Mouse (Mus musculus): ENCODE results near the gene Fgf9.

Fgf9 gene

DNA sequence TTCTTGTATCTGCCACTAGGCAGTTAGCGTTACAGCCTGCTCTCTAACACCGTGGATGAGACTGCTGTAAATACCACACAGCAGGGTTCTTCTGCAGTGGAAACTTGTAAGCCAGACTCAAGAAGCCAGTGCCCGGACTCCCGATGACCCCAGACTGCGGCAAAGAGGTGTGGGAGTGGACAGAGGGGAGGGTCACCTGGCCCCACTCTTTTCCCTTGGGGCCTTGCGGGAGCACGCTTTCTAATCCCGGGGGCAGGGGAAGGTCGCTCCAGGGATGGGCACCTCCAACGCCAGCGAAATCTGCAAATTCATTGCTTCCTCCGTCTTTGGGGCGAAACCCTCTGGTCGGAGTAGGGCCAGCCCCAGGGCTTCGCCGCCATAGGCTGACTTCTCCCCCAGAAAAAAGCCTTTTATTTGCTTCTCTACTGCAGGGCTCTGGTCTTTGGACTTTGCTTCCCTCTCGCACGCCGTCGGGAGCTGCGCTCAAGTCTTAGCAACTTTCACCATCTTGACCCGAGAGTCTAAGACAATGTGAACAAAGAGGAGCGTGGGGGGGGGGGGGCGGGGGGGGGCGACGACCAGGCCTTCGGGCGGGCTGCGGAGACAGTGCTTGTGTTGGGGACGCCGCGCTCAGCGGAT, at the start of gene Fgf9:
Fgf9 (plus strand) TSS at position 67 of the 639 bp plus-strand sequence.
- no peak for DNase-seq

DNA sequence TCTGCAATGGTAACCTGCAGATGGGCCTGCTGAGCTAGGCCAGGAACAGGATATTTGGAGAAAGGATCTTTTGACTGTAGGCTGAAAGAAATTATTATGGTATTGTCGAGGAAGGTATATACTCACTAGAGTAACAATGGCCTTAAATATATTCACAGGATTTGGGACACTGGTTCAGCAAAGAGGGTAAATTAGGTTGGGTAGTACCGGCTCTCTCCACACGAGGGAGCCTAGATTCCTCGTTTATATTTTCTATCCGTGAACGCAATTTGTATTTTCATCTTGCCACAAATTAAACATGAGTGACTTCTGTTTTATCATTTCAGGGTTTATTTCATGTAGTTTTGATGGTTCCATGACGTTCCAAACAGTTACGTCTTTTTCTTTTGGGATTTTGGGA, 35.8 kb upstream of the Fgf9 start:
- DNase-seq = peak; percentile 82

DNA sequence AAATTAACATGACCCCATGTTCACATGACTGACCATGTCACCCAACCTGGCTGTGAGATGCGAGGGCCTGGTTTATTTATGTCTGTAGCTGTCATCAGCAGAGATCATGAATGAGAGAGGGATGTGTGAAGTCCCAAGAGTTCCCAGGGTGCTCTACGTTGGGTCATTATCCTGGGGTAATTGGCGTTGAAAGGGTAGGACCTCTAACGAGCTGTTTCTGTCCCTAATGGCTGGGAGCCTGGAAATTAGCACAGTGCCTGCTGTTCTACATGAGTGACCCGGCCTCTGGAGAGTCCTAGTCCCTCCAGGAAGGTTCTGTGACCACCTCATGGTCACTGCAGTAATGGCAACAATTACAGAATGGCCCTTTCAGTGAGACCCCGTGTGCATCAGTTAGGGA, 34.2 kb upstream of the Fgf9 start:
- no peak for DNase-seq

DNA sequence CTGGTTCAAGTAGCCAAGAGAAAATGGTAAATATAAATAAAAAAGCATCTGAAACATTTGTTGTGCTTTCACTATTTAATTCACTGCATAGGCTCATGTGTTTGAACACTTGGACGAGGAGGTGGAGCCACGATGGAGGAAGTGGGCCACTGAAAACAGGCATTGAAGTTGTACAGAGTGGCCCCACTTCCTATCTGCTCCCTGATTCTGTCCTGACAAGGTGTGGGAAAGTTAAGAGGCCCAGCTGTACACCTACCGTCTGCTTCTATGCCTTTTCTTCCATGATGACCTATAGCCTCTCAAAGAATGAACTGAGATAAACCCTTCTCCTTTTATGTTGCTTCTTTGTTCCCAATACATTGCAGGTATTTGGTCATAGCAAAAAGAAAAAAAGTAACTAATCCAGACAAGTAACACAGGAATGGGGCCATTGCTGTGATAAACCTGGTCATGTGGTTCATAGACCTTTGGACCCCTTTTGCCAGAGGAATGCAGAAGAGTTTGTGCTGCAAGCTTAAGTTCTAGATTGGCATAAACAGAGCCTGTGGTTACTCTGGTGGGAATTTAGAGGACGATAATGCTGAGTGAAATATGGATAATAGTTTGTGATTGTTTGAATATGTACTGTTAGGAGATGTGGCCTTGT, 23.6 kb upstream of the Fgf9 start:
- DNase-seq = no peak

DNA sequence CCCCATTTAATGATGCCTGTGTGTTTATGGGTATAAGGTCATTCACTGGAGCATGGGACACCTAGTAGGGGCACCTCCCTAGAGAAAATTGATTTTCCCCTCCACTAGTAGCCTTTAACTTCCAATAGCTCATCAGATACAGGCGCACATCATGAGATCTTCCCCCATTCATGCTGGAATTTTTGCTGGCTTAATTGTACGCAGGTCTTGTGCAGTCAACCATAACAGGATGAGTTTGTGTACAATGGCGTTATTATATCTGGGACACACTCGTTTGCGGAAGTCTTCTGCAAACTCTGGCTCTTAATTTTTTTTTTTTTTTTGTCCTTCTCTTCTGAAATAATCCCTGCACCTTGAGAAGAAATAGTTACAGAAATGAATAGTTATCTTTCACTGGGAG, 19.7 kb upstream of the Fgf9 start:
- DNase-seq = no peak

DNA sequence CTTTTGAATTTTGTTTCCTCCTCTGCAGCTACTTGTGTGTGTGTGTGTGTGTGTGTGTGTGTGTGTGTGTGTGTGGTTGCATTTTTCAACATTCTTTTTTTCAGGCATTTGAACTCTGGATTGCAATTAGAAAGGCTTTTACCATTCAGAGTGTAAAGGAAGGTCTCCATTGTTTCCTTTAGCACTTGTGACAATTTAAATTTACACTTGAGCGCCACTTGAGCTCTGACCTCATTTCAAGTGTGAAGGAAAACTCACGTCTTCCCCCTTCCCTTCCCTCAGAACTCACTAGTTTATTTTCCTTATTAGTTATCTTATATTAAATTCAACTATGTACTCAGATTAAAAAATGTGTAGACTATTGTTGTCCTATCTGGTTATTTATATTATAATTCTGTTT, 2.8 kb upstream of the Fgf9 start:
- DNase-seq = no peak

DNA sequence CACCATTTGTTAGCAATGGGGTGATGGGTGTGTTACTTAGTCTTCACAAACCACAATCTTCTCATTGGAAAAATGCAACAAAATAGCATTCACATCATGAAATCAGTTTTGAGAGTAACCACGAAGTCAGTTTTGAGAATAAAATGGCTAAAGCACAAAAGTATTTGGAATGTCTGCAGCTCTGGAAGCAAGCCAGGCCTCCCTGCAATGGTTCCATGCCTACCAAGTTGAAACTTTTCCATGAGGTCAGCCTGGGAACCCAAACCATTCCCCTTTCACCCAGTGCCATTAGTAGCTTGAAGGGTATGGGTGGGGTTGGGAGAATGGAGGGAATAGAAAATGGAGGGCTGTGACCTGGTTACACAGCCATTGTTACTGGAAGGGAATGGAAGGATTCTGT, 1.7 kb upstream of the Fgf9 start:
- DNase-seq = no peak

DNA sequence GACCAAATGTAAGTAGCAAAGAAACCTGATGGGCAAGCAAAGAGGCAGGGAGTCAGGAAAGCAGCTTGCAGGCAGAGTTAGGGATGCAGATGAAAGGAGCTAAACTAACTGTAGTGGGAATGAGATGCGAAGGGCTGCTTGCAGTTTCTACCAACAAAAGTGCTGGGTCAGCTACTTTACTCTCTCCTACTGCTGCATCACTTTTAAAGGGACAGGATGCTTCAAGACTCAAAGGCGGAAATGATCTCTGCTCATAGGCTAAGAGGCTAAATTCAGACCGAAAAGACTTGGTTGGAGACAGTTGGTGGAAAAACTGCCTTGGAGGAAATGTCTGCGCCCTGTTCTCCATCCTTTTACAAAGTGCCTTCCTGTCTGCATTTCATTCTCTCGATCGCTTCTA, 420 bp upstream of the Fgf9 start:
- DNase-seq = no peak

DNA sequence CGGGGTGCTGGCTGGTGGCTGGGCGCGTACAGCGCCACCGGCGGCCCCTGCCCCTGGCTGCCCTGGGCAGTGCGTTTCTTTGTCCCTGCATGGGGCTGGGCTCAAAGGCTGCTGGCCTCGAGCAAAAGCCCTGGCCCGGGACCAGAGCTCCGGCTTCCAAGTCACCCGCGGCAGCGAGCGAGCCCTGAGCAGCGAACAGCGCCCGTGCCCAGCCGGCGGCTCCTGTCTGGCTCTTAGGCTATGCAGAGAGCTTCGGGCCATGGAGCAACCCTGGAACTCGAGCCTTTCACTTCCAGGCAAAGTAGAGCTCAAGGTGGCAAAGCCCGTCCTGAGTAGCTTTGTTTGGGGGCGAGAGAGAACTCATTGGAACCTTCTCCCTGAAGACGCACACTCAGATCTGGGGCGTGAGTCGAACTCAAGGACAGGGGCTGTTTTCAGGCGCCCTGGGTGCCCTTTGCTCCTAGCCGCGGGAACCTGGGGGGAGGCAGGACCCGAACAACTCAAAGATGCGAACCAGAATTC, 834 bp downstream of the Fgf9 start:
- peak; percentile 33 for DNase-seq

DNA sequence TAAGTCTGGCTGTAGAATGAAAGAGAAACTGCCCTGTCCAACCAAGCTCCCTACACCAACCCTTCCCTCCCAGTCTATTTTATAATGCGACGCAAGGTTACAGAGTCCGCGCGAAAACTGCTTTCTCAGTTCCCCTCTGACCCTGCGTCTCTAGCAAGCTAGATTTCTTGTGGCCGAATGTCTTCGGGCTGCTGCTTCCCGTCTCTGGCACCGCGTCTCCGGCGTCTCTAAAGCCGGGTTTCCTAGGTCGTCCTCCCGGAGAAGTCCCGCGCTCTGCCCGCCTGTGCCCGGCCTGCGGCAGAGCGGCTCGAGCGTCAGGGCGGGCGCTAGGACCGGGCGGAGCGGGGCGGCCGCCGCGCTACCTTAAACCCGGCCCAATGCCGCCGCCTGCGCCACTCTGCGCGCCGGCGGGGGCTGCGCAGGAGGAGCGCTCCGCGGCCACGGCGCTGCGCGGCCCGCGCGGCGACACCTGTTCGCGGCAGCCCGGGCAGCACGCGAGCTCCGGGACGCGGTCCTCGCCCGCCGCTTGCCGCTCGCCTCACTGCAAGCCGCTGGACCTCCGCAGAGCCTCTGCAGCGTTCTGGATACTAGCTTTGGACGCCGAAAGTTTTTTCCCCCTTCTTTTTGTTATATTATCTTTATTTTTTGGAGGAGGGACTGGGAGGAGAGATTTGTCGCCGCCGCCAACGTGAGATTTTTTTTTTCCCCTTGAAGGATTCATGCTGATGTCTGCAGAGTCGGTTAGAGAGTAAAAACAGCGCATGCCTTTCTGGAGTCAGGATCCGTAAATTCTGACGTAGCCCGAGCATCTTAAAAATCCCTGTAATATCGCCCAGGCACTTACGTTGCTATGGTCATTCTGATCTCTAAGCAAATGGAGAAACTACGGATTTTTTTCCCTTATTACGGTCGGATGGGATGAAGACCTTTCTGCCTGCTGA, 1.8 kb downstream of the Fgf9 start:
- DNase-seq = peak; percentile 59

DNA sequence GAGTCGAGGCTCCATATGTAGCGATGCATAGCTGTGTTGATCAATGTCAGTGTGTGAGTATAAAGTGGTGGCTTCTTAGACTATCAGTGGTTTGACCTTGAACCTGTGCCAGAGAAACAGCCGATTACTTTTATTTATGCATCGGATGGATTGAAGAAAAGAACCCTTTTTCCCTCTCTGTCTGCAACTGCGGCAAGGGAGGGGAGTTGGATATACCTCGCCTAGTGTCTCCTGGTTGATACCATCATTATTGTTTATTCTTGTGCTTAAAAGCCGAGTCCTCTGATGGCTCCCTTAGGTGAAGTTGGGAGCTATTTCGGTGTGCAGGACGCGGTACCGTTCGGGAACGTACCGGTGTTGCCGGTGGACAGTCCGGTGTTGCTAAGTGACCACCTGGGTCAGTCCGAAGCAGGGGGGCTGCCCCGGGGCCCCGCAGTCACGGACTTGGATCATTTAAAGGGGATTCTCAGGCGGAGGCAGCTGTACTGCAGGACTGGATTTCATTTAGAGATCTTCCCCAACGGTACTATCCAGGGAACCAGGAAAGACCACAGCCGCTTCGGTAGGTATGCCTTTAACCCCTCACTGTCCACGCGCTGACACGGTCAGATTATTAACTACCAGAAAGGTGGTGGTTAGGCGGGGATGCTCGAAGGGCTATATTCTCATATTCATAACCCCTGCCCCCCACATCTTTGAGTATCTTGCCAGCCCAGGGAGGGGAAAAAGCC, 2.6 kb downstream of the Fgf9 start:
- no peak for DNase-seq

DNA sequence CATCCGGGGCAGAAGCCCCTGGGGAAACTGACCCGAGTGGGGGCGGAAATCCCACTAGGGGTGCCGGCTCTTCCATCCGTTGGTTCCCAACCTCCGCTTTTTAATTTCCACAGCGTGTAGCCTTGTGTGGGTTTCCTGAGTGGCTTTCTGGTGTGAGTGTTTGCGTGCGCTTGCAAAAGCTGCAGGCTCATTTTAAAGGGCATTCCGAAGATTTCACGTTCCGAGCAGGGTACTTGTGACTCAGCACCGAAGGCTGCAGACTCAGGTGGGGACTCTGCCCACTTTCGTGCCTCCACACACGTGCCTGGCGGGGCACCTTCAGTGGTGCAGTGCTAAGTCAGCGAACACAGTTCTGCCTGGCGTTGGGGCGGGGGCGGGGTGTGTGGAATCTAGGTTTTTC, 3.6 kb downstream of the Fgf9 start:
- DNase-seq = no peak

DNA sequence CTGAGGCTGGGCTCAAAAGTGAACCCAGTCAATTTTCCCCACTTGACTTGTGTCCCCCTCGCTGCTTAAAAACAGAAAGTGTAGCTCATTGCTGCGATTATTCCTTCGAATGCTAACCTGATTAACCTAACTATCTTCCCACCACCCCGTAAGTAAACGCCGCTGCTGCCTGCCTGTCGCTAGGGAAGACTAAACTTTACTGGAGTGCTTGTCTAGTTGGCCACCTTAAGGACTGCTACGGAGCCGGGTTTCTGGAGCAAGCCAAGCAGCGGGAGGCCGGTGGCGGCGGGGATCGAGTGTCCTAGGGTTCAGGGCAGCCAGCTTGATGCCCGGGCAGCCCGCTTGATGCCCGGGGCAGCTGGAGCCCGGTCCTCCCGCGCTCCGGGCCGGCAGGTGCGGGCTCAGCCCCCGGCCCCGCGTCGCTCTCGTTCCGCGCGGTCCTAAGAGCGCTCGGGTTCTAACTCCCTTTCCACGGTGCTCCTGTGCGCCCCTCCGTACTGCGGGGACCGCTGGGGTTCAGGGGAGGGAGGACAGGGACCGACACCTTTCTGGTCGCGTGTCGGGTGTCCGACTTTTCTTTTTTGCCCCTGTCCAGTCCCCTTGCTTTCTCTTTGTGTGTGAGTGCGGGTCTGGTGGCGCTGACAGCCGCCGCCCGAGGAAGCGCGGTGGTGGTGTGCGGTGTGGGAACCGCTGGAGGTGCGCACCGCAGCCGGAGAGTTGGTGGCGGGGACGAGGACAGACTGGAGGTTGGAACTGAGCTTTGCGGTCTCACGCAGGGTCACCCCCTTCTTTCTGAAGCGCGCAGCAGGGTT, 4.5 kb downstream of the Fgf9 start:
- peak; percentile 40 for DNase-seq

DNA sequence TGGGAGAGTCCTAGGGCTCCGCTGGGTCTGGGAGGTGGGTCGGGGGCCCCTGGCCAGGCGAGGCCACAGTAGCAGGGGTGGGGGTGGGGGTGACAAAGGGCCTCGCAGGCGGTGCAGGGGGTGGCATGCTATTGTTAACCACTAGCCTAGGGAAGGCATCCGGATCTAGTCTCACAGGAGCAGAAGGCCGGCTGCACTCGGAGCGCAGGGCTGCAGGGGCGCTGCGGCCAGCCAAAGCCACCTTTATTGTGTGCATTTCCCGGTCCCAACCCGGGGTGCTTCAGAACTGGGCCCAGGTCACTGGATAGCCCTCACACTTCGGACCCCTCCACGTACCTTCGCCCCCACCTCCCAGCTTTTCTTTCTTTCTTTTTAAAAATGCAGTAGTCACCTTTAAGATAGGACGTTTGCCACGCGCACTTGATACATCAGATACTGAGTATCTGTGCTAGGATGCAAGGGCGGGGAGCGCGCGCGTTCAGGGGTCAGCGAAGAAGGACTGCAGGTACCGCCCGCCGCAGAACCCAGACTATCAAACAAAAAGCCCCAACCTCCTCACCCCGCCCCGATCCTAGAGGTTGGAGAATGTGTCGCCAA, 5.2 kb downstream of the Fgf9 start:
- peak; percentile 28 for DNase-seq

DNA sequence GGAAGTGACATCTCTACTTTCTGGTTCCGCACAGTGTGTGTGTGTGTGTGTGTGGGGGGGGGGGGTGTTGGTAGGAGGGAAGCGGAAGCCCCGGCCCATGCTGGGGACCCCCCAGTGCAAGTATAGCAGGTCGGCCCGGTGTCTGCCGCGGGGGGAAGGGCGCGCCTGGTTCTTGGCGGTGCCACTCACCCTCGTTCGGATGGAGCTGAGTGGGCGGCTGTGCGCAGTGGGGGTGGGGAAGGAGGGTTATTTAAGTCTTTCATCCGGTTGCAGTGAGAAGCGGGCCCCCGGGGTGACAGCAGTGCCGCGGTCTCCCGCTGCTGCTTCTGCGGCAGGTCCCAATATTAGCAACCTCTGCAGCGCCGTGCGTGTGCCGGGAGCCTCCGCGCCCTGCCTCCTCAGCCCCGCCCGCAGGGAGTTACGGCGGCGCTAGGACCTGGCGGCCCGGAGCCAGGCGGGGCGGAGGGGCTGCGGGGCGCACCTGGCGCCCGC, 5.7 kb downstream of the Fgf9 start:
- DNase-seq = peak; percentile 70

DNA sequence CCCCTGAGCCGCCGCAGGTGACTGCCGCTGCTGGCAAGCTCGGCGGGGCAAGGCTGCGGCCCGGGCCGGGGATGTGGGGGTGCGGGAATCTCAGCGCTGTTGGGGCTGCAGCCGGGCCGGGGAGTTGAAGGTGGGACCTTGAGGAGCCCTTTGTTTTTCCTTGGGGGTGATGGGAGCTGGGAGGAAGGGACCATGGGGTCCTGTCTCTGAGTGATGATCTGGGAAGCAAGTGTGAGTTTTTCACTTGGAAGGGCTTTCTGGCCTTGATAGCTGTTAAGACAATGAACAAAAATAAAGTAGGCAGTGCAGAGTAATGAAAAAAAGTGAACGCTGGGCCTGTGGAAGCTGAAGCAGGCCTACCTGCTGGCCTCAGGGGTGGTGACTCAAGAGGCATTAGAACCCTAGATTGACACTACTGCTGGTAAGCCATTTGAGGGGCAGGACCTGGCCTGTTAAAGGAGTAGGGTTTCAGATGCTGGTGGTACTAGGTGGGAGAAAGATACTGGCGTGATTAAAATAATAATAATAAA, 6.4 kb downstream of the Fgf9 start:
- peak; percentile 11 for DNase-seq

DNA sequence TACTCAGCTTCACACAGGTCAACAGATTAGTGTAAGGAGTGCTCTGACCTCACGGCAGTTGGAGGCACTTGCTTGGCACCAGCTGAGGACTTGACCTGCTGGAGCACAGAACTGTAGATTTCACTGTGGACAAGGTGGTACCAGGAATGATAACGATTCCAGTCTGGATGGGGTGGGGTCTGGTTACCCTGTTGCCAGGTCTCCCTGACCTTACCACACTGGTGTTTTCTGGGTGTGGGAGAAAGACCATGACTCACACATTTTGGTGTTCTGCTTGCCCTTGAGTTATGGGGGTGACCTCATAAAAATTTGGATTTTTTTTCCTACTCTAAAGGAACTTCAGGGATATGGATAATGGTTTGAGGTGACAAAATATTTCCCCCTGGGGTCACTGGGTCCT, 9.1 kb downstream of the Fgf9 start:
- no peak for DNase-seq

DNA sequence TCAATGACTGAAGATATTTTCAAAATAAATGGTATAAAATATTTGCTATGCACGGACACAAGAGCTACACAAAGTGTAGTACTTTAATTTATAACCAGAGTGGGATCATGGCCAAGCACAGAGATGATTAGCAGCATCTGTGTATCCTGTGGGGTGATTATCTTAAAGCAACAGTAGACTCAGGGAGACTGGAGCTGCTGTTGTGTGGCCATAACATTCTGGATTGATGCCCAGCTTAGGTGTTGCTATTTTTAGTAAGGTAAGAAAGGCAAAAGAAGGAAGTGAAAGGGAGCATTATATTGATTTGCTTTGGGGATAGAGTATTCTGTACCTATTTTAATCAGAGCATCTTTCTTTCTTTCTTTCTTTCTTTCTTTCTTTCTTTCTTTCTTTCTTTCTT, 11.6 kb downstream of the Fgf9 start:
- no peak for DNase-seq

DNA sequence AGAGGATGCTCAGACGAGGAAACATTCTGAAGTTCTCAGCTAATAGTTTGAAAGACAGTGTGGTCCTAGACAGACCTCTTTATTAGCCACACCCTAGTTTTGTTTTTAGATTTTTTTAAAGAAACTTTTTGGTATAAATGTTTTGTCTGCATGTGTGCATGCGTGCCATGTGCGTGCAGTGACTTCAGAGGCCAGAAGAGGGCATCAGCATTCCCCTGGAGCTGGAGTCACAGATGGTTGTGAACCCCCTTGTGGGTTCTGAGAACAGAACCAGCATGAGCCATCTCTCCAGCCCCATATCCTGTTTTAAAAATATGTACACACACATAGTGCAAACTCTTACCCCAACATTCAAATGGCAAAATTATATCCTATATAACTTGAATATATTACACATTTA, 13.9 kb downstream of the Fgf9 start:
- no peak for DNase-seq

DNA sequence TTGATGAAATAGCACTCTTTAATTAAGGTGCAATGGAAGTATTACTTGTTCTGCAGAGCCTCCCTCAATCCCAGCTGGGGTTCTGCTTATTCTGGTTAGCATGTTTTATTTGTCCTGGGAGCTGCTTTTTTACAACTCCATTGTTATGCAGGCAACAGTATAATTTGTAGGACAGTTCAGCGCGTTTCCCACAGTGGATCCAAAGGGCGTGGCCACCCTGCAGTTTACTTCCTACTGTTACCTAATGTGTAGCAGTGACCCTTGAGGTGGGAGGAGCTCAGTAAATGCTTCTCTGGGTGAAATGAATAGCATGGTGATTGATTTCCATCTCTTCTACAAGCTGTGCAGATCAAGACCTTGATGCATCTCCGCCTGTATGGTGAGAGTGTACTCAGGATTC, 17.0 kb downstream of the Fgf9 start:
- no peak for DNase-seq

DNA sequence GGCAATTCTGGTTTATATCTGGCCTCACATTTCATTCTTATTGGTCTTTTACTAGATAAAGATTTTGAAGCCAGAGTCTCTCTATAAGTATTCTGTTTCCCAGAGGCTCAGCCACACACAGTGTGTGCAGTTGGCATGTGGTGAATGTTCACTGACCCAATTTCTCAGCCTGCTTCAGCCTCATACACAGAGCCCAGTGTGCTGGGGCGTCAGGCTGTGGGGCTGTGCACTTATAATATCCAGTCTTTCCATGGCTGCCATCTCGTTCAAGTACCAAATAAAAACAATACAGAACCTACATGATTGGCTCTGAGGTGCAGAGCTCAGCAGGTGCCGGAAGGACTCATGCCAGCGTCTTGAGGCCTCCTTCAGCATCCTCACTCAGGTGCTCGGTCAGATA, 19.1 kb downstream of the Fgf9 start:
- no peak for DNase-seq

All from right cerebral cortex, postnatal 4 days (tissue).